Mouse (Mus musculus): ENCODE data around the gene Trhde. TPM values are rescaled to one million over a fixed set of nuclear protein-coding genes. Genes with fewer than 3 reads are reported as not detected.

Gene Trhde
- total RNA-seq, 2 experiments from 2014 or later: 0.26 to 0.42 TPM

- H3K27ac ChIP-seq: no peak overlapping the region
- TF ChIP-seq CTCF (IDR thresholded peaks at IDR 0.05): no peak
- DNase-seq: no peak
- H3K4me3 ChIP-seq: no peak overlapping the region
- intact Hi-C loops (cut with DNase I): no loop called here
Measured at GRCm38 (mm10) chr10:114362631-114363030, 439.5 kb downstream of the Trhde start.
